Mouse (Mus musculus) urinary bladder, adult 18-20 months (tissue): ENCODE results near the gene Strn4.

Source experiments
- DNase-seq, 2 experiments: peaks; one replicate each; pipeline ENCODE4 v3.0.0; 2022; ENCODE audit warnings: low spot score in 2 of 2, mixed read lengths in 2 of 2

Gene Strn4

GRCm38 (mm10) chr7:16810920-16811648 lies 4.6 kb upstream of the Strn4 start:
- DNase-seq: no peak

- DNase-seq: no peak
Observed at GRCm38 (mm10) chr7:16811649-16812070, 4.0 kb upstream of the Strn4 start.

- no peak for DNase-seq
Observed at GRCm38 (mm10) chr7:16812505-16812904, 3.2 kb upstream of the Strn4 start.

GRCm38 (mm10) chr7:16816078-16816474 lies 387 bp downstream of the Strn4 start:
- DNase-seq: peak; percentile 40 to 69

GRCm38 (mm10) chr7:16816475-16817122 lies 910 bp downstream of the Strn4 start, which contains the start of gene Fkrp:
Gene Fkrp, minus strand, starts transcription at chr7:16816732.
- peak; percentile 29 to 65 for DNase-seq

- no peak for DNase-seq
Observed at GRCm38 (mm10) chr7:16817693-16818092, 2.0 kb downstream of the Strn4 start.

- DNase-seq: no peak
Observed at GRCm38 (mm10) chr7:16819794-16820193, 4.1 kb downstream of the Strn4 start.

GRCm38 (mm10) chr7:16820271-16820763 lies 4.6 kb downstream of the Strn4 start:
- DNase-seq: no peak

GRCm38 (mm10) chr7:16821091-16821490 lies 5.4 kb downstream of the Strn4 start:
- DNase-seq: no peak

GRCm38 (mm10) chr7:16821669-16822101 lies 6.0 kb downstream of the Strn4 start:
- no peak for DNase-seq

GRCm38 (mm10) chr7:16823734-16824133 lies 8.0 kb downstream of the Strn4 start:
- no peak for DNase-seq

GRCm38 (mm10) chr7:16825785-16826184 lies 10.1 kb downstream of the Strn4 start:
- DNase-seq: no peak

GRCm38 (mm10) chr7:16826571-16826970 lies 10.9 kb downstream of the Strn4 start:
- DNase-seq: no peak

GRCm38 (mm10) chr7:16827274-16827673 lies 11.6 kb downstream of the Strn4 start:
- DNase-seq: no peak

- DNase-seq: no peak
Observed at GRCm38 (mm10) chr7:16830449-16830848, 14.8 kb downstream of the Strn4 start.

- no peak for DNase-seq
Observed at GRCm38 (mm10) chr7:16837916-16838803, 22.5 kb downstream of the Strn4 start.

- no peak for DNase-seq
Observed at GRCm38 (mm10) chr7:16838804-16839426, 23.2 kb downstream of the Strn4 start.

GRCm38 (mm10) chr7:16839427-16840108 lies 23.9 kb downstream of the Strn4 start:
- DNase-seq: no peak

- DNase-seq: no peak
Observed at GRCm38 (mm10) chr7:16840109-16840491, 24.4 kb downstream of the Strn4 start.

GRCm38 (mm10) chr7:16841078-16841477 lies 25.4 kb downstream of the Strn4 start:
- DNase-seq: no peak
